Mouse (Mus musculus): ENCODE measurements around the gene Acad8. TPM values are rescaled to one million over a fixed set of nuclear protein-coding genes. Genes with fewer than 3 reads are reported as not detected.

Gene Acad8
- polyA plus RNA-seq (2015; fragmentation: Nextera tagmentation; extraction: Ambion mirVana) = 42.2 and 42.6 TPM in 2 replicates

DNA sequence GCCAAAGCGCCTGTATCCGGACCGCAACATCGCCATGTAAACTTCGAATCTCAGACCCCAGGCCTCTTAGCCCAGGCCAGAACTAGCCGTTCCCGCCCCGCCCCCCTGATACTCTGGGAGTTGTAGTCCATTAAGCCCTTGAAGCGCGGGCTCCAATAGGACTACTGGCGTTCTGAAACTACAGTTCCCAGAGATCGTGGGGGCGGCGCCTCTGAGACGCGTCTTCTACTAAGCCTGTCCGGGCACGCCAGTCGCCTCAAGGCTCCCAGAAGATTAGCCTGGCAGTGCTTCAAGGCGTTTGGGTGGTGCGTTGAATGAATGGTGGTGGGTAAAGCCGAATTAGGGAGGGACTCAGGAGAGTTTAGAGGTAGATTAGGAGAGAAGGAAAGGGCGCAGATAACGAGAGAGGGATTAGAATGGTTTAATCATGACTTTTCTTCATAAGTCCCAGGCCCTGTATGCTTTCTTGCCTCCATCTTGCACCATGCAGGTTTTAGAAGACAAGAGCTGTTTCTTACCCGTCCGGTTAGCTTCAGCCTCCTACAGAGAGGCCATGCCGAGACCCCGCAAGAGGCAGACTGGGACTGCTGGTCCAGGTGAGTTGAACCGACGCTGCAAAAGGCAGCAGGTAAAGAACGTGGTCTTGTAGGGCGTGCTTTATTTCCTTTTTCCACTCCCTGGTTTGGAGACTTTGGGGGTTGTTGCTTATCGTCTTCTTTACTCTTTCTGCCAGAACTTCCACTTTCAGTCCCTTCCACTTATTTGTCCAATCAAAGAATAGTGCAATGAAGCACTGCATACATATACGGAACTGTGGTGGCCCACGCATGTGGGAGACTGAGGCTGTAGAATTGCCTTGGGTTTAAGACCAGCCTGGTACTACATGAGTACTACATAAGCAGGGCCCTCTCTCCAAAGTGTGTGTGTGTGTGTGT, at the start of gene Acad8, which contains the start of gene Thyn1:
Acad8 (minus strand) TSS at position 106 of the 935 bp plus-strand sequence.
Thyn1 (plus strand) TSS at position 250 of the 935 bp plus-strand sequence.
- H3K4me3 ChIP-seq = peak within 1 kb of the TSS; percentile 70
- H3K4me2 ChIP-seq = peak within 1 kb of the TSS; percentile 83
- peak; percentile 99 for ATAC-seq (replicated peaks; ENCODE audit: insufficient number of reproducible peaks, insufficient read depth, low FRiP score, low read depth)
- peak within 1 kb of the TSS; percentile 78 for H3K9ac ChIP-seq
- no peaks in the 10 kb centered on the region for H3K9me3 ChIP-seq (replicated peaks)
- H3K4me1 ChIP-seq (replicated peaks) = peaks cover 11% of the 10 kb centered on the region
- H3K27me3 ChIP-seq = no peaks in the 10 kb centered on the region
- H3K27ac ChIP-seq = peak within 1 kb of the TSS; percentile 31
- WGBS = under 1% methylated on average over 35 of the region's 35 CpGs
- peaks cover 6% of the 10 kb centered on the region for H3K36me3 ChIP-seq

DNA sequence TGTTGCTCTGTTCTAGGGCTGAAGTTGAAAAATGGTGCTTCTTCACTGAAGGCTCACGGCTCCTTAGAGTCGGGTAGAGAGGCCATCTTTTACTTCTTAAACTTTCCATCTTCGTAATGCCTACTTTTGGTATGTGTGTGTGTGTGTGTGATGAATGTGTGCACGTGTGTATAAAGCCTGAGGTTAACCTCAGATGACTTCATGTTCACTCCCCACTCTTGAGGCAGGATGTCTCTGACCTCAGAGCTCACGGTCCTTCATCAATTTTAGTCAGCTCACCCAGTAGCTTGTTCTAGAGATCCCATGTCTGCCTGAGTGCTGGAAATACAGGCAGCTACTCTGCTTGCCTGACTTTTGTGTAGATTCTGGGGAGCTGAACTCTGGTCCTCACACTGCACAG, 44.5 kb upstream of the Acad8 start:
- H3K27me3 ChIP-seq = no peaks in the 10 kb centered on the region
- 86% methylated on average over 5 of the region's 5 CpGs for WGBS
- no peak overlapping the region for H3K4me3 ChIP-seq
- H3K9me3 ChIP-seq (replicated peaks) = no peaks in the 10 kb centered on the region
- no peak for ATAC-seq (replicated peaks; ENCODE audit: insufficient number of reproducible peaks, insufficient read depth, low FRiP score, low read depth)
- peaks cover 87% of the 10 kb centered on the region for H3K36me3 ChIP-seq
- H3K9ac ChIP-seq = no peak overlapping the region
- H3K4me2 ChIP-seq = no peak overlapping the region
- no peaks in the 10 kb centered on the region for H3K4me1 ChIP-seq (replicated peaks)
- no peak overlapping the region for H3K27ac ChIP-seq

DNA sequence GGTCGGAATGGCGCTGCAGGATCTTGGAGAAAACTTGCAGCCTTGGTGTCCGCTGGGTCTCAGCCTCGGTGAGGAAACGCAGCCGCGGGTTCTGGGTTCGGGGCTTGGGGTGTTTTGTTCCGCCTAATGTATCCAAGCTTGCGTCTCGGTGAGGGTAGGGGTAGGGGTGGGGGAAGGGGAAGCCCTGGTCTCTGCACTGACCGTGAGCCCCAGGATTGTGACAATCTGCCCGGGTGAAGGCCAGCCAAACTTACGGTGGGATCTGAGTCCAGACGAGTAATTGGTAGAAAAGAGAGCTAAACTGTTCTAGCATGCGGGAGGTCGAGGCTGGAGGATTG, 31.4 kb upstream of the Acad8 start:
- Histone ChIP-seq H3K36me3 (no peaks in the 10 kb centered on the region), H3K9ac (peak overlapping the region; percentile 81), H3K4me1 (replicated peaks) (peaks cover 44% of the 10 kb centered on the region), H3K4me2 (peak overlapping the region; percentile 93), H3K4me3 (peak overlapping the region; percentile 100), H3K9me3 (replicated peaks) (no peaks in the 10 kb centered on the region), H3K27ac (peak overlapping the region; percentile 94), H3K27me3 (no peaks in the 10 kb centered on the region)
- under 1% methylated on average over 17 of the region's 17 CpGs for WGBS
- ATAC-seq (replicated peaks; ENCODE audit: insufficient number of reproducible peaks, insufficient read depth, low FRiP score, low read depth) = peak; percentile 8

- ATAC-seq (replicated peaks; ENCODE audit: insufficient number of reproducible peaks, insufficient read depth, low FRiP score, low read depth) = peak; percentile 95
- peak within 1 kb of the TSS; percentile 97 for H3K9ac ChIP-seq
- no peaks in the 10 kb centered on the region for H3K27me3 ChIP-seq
- H3K36me3 ChIP-seq = no peaks in the 10 kb centered on the region
- H3K9me3 ChIP-seq (replicated peaks) = no peaks in the 10 kb centered on the region
- H3K27ac ChIP-seq = peak within 1 kb of the TSS; percentile 94
- peak within 1 kb of the TSS; percentile 100 for H3K4me3 ChIP-seq
- H3K4me1 ChIP-seq (replicated peaks) = peaks cover 44% of the 10 kb centered on the region
- H3K4me2 ChIP-seq = peak within 1 kb of the TSS; percentile 93
- under 1% methylated on average over 79 of the region's 80 CpGs for WGBS
Observed at GRCm38 (mm10) chr9:27029828-27030762, 30.7 kb upstream of the Acad8 start, which contains the start of the genes Vps26b and Ncapd3. Vps26b (minus strand) TSS chr9:27030065. Ncapd3 (plus strand) TSS chr9:27030175.

- no peak; the same call in 1 of the 2 replicates for ATAC-seq (replicated peaks; ENCODE audit: insufficient number of reproducible peaks, insufficient read depth, low FRiP score, low read depth)
- under 1% methylated on average over 52 of the region's 52 CpGs for WGBS
- Histone ChIP-seq H3K27me3 (no peaks in the 10 kb centered on the region), H3K36me3 (0 out of 2 replicates have a peak, but pooled peaks cover 3% of the 10 kb centered on the region), H3K9ac (peak overlapping the region; percentile 97), H3K4me3 (peak overlapping the region; percentile 100), H3K4me1 (replicated peaks) (peaks cover 44% of the 10 kb centered on the region), H3K4me2 (peak overlapping the region; percentile 93), H3K9me3 (replicated peaks) (no peaks in the 10 kb centered on the region), H3K27ac (peak overlapping the region; percentile 94)
Observed at GRCm38 (mm10) chr9:27029022-27029827, 29.9 kb upstream of the Acad8 start.

GRCm38 (mm10) chr9:27026708-27027107, 27.3 kb upstream of the Acad8 start:
- no peak overlapping the region for H3K4me2 ChIP-seq

GRCm38 (mm10) chr9:27023681-27024080, 24.3 kb upstream of the Acad8 start:
- Histone ChIP-seq H3K4me1 (replicated peaks) (peaks cover 27% of the 10 kb centered on the region), H3K27ac (no peak overlapping the region), H3K4me2 (no peak overlapping the region), H3K9me3 (replicated peaks) (no peaks in the 10 kb centered on the region), H3K9ac (no peak overlapping the region), H3K36me3 (peaks cover 9% of the 10 kb centered on the region; the same call in 1 of the 2 replicates), H3K4me3 (no peak overlapping the region), H3K27me3 (no peaks in the 10 kb centered on the region)
- WGBS = 71% methylated on average over 4 of the region's 4 CpGs
- ATAC-seq (replicated peaks; ENCODE audit: insufficient number of reproducible peaks, insufficient read depth, low FRiP score, low read depth) = no peak

More at GRCm38 (mm10) chr9:27026708-27027107, 27.3 kb upstream of the Acad8 start:
- Histone ChIP-seq H3K4me3 (no peak overlapping the region), H3K4me1 (replicated peaks) (peaks cover 40% of the 10 kb centered on the region), H3K9ac (no peak overlapping the region), H3K27me3 (no peaks in the 10 kb centered on the region), H3K27ac (no peak overlapping the region), H3K36me3 (peaks cover 8% of the 10 kb centered on the region; the same call in 1 of the 2 replicates), H3K9me3 (replicated peaks) (no peaks in the 10 kb centered on the region)
- WGBS = 65% methylated on average over 1 of the region's 1 CpGs
- no peak for ATAC-seq (replicated peaks; ENCODE audit: insufficient number of reproducible peaks, insufficient read depth, low FRiP score, low read depth)

DNA sequence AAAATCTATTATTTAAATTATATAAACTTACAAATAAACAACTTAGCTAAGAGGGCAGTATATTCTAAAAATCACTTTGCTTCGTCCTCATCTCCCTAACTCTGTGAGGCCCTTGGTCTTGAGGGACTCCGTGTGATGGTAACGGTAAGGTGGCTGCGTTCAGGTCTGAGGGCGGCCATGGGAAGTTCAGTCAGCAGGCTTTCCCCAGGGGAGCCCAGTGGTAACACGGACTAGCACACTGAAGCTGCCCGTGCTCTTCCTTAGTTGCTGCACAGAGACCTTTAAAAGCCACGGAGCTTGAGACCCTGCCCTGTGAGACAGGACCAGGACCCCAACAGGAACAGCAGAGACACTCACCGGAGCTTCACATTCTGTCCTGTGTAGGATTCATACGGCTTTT, 19.6 kb upstream of the Acad8 start:
- no peaks in the 10 kb centered on the region for H3K27me3 ChIP-seq
- peaks cover 37% of the 10 kb centered on the region for H3K36me3 ChIP-seq
- H3K9ac ChIP-seq = no peak overlapping the region
- no peaks in the 10 kb centered on the region for H3K9me3 ChIP-seq (replicated peaks)
- no peak overlapping the region for H3K4me2 ChIP-seq
- H3K4me3 ChIP-seq = no peak overlapping the region
- ATAC-seq (replicated peaks; ENCODE audit: insufficient number of reproducible peaks, insufficient read depth, low FRiP score, low read depth) = no peak
- H3K4me1 ChIP-seq (replicated peaks) = peaks cover 5% of the 10 kb centered on the region; the same call in 1 of the 2 replicates
- 93% methylated on average over 10 of the region's 10 CpGs for WGBS
- H3K27ac ChIP-seq = no peak overlapping the region

DNA sequence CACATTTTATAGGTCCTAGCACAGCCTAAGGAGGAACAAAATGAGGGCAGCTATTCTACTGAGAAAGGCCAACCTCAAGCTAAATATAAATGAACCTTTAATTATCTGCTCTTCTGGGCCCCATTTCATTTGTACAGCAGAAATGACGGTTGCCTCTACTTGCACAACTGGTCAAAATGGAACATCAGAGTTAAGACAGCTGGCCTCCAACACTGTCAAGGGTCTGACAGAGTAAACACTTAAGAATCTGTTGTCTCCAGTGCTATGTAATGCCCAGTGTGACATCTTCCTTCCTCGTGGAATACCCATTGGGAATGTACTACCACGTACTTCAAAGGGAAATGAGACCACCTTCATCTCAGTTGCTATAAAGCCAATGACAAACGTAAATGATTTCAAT, 12.2 kb upstream of the Acad8 start:
- H3K9ac ChIP-seq = no peak overlapping the region
- H3K9me3 ChIP-seq (replicated peaks) = no peaks in the 10 kb centered on the region
- no peak overlapping the region for H3K4me3 ChIP-seq
- H3K27me3 ChIP-seq = no peaks in the 10 kb centered on the region
- no peak overlapping the region for H3K4me2 ChIP-seq
- no peak overlapping the region for H3K27ac ChIP-seq
- WGBS = 81% methylated on average over 4 of the region's 4 CpGs
- no peak for ATAC-seq (replicated peaks; ENCODE audit: insufficient number of reproducible peaks, insufficient read depth, low FRiP score, low read depth)
- H3K36me3 ChIP-seq = peaks cover 84% of the 10 kb centered on the region
- H3K4me1 ChIP-seq (replicated peaks) = no peaks in the 10 kb centered on the region

DNA sequence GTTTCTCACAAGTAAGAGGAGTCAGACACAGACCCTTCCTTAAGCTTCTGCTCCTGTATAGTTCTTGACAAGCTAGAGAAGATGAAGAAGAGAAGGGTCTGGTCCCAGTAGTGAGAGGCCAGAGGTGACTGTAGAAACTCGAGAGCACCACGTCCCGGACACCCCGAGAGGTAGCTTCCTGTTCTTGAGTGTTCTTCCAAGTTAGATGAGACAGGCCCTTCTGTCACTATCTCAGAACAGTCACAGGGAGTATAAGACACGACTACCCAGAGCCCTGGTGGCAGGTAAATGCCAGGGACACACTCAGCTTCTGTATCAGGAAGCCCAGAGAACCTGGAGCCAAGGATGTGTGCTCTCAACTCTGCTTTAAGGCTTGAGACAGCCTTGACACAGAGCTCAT, 9.9 kb upstream of the Acad8 start:
- no peak overlapping the region for H3K9ac ChIP-seq
- no peaks in the 10 kb centered on the region for H3K27me3 ChIP-seq
- no peak overlapping the region for H3K4me2 ChIP-seq
- ATAC-seq (replicated peaks; ENCODE audit: insufficient number of reproducible peaks, insufficient read depth, low FRiP score, low read depth) = no peak
- WGBS = 79% methylated on average over 5 of the region's 5 CpGs
- no peaks in the 10 kb centered on the region for H3K9me3 ChIP-seq (replicated peaks)
- H3K27ac ChIP-seq = no peak overlapping the region
- H3K36me3 ChIP-seq = peaks cover 78% of the 10 kb centered on the region
- H3K4me3 ChIP-seq = no peak overlapping the region
- no peaks in the 10 kb centered on the region for H3K4me1 ChIP-seq (replicated peaks)

All from heart, embryonic 15.5 days (tissue).